Mouse (Mus musculus): ENCODE measurements around the gene Boll.

Boll gene

DNA sequence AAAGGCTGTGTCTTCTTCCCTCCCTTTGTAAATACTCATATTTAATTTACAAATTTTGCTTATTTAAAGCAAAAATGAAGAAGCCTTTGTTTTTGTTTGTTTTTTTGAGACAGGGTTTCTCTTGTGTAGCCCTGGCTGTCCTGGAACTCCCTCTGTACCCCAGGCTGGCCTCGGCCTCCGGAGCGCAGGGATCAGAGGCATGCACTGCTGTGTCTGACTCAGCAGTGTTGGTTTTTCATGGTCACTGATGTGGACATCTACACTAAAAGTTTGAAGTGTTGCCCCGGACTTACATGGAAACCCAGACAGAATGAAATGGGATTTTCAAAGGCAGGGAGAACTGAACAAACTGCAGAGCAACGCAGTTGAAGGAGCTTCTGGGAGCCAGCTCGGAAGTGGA, 155.7 kb downstream of the Boll start:
- DNase-seq (ENCODE audit: low read depth, low spot score): no peak

GRCm38 (mm10) chr1:55205808-55206327, 157.4 kb downstream of the Boll start:
- DNase-seq (ENCODE audit: low read depth, low spot score): peak; percentile 83

GRCm38 (mm10) chr1:55201850-55202752, 161.2 kb downstream of the Boll start:
- DNase-seq (ENCODE audit: low read depth, low spot score): peak; percentile 50

- DNase-seq (ENCODE audit: low read depth, low spot score): peak; percentile 97
These were observed 164.6 kb downstream of the Boll start for GRCm38 (mm10) chr1:55198719-55199118.
